Mouse (Mus musculus) right cerebral cortex, postnatal 25 days (tissue): Measurements from ENCODE around the gene Tspan31.
"Not testable (repeated sequence)": the region's sequence is repeated elsewhere in the genome, so short reads cannot be mapped to it uniquely, and the experiment has no call there.

Source experiments
- DNase-seq: peaks from one replicate; pipeline ENCODE4 v3.0.0; 2022

The Tspan31 gene

DNA sequence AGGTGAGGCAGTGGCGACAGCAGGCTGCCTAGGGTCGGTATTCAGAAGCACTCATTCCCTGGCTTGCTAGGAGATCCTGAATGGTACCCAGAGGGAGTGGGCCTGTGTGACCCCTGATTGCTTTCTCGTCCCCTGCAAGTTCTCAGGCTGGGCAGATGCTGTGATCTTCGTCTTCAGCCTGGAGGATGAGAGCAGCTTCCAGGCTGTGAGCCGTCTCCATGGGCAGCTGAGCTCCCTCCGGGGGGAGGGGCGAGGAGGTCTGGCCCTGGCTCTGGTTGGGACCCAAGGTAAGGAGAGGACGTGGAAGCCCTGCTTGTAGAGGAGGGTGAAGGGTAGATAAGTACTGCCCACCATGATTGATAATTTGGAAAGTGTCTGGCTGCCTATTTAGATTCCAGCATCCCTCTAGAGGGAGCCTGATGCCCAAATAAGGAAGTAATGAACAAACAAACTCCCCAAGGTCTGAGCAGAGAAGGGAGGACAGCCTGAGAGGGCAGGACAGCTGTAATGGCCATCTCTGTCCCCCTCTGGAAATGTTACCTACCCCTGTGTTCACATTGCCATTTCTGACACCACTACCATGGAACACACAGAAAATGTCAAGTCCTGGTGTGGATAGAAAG, 13.3 kb upstream of the Tspan31 start:
- no peak for DNase-seq

DNA sequence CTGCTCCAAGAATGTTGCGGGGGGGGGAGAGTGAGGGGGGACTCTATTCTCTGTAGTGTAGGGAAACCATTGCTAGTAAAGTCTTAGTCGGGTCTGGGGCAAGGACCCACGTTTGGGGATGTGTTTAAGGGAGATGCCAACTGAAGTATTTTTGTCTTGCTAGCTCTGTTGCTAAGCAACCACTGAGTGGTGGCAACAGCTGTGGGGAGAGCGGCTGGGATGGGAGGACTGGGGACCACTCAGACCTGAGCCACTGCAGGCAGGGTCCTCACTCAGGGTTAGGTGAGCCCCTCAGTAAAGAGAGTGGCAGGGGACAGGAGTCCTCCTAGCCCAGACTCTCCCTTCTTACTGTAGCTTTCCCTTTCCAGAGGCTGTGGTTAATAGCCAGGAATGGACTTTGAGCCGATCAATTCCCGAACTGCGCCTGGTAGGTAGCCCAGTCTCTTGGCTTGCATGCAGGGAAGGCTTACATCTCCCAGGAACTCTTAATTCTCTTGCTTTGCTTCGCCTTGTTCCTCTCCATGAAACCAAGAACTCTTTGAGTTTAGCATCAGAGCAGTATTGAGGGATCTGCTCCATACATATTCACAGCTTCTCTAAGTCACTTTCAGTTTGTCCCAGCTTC, 12.0 kb upstream of the Tspan31 start:
- no peak for DNase-seq

DNA sequence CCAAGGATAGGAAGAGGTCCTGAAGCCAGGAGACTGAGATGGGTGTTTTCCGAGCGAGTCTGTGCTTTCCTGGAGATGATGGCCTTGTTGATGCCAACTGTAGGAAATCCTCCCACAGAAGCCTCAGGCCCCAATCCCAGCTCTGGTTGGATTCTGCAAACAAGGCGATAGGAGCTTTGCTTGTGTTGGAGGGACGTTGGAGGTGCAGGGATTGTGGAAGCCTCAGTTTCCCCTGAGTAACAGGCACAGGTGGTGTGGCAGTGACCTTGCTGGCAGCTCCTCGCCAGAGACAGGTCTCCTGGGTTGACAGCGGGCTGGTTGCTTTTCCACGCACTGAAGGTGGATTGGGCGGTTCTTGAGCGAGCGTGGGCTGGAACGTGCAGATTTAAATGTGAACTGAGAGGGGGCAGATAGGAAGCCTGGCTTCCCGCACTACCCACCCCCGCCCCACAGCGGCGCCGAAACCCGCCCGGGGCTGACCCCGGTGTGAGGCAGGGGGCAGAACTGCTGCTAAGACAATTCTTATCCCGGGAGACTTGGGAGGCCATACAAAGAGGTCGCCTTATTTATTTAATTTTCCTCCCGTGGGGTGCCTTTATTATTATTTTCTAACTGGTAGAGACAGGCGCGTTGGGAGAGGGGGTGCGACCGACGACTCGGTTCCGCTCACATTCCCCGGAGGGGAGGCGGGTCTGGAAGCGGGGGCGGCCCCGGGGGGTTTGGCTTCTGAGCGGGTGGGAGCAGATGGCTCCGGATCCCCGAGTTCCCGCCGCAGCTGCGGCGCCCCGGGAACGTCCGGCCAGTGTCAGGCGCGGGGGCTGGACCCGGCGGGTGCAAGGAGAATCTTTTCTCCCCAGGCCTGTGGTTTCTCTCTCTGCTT, 11.1 kb upstream of the Tspan31 start:
- peak; percentile 70 for DNase-seq

DNA sequence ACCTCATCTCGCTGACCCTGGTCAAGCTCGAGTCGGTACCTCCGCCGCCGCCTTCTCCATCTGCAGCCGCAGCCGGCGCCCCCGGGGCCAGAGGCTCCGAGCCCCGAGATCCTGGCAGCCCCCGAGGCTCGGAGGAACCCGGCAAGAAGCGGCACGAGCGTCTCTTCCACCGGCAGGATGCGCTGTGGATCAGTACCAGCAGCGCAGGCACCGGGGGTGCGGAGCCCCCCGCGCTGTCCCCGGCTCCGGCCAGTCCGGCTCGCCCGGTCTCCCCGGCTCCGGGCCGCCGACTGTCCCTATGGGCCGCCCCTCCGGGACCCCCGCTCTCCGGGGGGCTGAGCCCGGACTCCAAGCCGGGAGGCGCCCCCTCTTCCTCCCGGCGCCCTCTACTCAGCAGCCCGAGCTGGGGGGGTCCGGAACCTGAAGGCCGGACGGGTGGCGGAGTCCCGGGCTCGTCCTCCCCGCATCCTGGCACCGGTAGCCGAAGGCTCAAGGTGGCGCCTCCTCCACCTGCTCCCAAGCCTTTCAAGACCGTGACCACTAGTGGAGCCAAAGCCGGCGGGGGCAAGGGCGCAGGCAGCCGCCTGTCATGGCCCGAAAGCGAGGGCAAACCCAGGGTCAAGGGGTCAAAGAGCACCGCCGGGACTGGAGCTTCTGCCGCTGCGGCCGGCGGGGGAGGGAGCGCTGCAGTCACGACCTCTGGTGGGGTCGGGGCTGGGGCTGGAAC, 9.8 kb upstream of the Tspan31 start:
- peak; percentile 54 for DNase-seq

DNA sequence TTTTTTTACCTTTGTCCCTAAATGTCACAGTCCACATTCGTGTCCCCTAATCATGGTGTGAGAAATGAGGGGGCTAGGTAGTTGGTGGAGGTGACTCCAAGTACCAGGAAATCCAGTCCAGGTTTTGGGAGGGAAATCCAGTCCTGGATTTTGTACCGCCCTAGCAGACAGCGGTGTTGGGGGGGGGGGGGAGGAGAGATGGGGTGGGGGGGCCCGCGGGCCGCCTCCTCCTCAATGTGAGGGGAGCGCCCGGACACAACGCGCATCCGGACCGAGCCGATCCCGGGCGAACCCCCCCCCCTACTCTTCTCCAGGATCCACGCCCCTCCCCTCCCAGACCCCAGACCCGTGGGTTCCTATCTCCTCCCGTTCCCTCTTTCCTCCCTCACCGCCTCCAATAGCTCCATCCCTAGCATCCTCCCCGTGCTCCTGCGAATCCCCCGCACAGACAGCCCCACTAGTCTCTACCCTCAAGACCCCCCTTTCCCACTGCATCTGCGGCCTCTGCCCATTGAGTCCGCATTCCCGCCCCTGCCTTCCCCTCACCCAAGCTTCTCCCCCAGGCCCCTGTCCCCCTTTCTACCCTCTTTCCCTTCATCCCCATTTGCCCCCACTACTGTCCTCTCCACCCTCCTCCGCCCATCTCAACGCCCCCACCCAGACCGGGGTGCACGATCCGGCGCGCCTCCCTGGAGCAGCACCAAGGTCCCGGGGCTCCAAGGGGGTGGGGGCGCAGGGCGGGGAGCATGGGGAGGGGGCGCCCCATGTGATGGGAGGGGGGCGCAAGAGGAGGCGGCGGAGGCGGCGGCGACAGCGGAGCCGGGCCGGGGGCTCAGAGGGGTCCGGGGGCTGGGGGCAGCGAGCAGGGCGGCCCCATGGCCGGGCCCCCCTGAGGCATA, 8.9 kb upstream of the Tspan31 start:
- DNase-seq: peak; percentile 60

DNA sequence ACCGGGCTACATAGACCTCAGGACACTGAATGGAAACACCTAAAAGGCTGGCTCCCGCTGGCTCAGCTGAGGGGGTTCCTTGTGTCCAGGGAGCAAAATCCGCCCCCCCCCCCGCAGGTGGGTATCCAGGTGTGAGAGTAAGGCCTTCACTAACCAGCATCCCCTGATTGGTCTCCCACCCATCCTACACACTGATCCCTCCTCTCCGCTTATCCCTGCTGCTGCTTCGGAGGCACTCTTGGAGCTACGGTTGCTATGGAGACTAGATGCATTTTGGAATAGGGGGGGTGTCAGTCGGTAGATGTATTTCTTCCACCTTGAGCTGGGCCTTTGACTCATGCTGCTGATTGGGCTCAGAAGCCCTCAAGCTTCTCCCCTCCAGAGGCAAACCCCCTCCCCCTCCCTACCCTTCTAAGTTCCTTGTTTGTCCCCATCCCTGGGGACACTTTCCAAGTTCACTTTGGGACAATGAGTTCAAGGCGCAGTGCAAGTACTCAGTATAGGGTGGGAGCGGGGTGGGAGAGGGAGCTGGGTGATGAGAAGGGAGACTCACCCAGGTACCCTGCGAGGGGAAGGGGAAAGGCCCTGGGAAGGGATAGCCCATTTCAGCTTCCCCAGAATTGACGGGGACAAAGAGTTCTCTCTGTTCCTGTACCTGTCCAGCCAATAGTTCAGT, 8.1 kb upstream of the Tspan31 start:
- DNase-seq: peak; percentile 61

DNA sequence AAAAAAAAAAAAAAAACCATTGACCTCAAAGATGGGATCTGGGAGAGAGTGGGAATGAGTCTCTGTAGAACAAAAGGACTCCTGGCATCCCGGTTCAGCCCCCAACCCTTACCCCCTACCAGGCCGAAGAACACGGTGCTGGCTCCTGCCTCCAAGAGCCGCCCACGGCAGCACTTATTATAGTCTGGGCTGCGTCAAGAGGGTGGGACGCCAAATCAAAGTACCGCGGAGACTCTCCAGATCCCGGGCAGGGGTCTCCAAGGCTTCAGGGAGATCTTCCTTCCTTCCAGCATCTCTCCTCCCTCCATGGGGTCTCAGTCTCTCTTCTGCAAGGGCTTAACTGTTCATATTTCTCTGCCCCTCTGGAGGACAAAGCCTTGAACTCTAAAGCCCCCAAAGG, 7.5 kb upstream of the Tspan31 start:
- DNase-seq: peak; percentile 50

DNA sequence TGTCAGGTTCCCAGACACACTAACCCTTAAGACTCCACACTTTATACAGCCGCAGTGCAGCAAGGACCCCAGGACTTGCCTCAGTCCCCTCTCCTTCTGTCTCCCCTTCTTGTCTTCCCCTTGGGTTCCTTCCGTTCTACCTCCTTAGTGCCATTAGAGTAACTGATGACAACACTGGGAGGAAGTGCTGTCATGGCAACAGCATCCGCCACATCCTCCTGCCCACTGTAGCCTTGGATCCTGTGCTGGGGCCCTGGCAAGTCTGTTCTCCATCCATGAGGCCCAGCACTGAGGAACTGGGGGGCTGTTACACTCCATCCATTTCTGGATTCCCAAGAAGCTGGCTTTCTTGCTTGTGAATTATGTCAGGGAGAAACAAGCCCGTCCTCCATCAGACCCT, 6.0 kb upstream of the Tspan31 start:
- no peak for DNase-seq

DNA sequence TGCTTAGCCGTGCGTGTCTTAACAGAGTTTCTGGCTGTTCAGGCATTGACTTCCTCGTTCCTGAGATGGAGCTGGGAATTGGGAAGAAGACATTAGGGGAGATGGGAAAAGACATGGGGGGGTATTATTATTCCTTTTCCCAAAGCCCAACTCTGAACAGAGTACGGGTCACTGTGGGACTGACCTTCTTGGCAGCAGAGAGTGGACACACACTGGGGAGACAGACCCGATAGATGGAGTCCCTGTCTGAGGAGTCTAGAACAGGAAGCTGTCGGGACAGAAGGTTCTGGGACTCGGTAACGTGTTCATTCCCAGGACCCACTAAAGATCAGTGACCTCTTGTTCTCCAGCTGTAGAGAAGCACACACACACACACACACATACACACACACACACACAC, 5.6 kb upstream of the Tspan31 start:
- DNase-seq: no peak

DNA sequence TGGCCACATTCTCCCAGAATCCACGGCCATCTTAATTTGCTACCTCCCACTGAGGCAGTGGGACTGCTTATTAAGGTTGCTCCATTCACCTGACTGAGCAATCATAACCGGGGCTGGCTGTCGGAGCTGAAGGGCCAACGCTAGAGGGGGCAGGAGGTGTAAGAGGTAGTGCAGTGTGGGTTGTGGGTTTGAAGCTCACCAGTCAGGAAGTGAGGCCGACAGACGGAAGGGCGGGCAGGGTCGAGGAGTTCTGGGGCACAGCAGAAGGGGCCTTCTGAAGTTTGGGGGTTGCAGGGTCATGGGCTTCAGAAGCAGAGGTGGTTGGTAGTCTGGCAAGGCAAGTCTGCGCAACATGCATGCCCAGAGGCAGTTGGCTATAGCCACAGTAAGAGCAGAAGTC, 5.0 kb upstream of the Tspan31 start, which contains the start of gene Agap2:
TSS of gene Agap2 (plus strand) at position 205 of the 400 bp plus-strand sequence.
- DNase-seq: no peak

DNA sequence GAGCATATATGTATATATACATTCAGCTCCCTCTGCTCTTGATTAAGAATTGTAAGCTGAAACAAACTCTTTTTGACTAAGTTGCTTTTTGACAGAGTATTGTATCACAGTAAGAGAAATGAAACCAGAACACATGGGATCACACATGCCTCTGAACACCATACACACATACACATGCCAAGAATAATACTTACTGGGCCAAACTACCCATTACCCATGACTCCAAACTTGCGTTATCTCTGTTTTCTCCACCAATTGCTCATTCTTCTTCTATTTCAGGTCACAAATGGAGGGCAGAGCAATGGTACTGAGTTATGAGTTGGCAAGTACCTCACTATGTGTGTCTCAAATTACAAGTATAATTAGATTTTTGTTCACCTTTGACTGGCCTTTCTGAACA, 3.9 kb upstream of the Tspan31 start:
- DNase-seq: no peak

DNA sequence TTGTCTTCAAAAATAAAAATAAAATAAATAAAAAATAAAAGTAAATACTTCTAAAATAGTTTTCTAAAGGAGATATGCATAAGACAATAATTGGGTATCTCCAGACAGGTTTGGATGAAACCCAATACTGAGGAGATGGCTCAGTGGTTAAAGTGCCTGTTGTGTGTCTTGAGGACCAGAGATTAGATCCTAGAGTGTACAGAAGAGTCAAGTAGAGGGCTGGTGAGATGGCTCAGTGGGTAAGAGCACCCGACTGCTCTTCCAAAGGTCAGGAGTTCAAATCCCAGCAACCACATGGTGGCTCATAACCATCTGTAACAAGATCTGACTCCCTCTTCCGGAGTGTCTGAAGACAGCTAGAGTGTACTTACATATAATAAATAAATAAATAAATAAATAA, 2.9 kb upstream of the Tspan31 start:
- DNase-seq: not testable (repeated sequence)

DNA sequence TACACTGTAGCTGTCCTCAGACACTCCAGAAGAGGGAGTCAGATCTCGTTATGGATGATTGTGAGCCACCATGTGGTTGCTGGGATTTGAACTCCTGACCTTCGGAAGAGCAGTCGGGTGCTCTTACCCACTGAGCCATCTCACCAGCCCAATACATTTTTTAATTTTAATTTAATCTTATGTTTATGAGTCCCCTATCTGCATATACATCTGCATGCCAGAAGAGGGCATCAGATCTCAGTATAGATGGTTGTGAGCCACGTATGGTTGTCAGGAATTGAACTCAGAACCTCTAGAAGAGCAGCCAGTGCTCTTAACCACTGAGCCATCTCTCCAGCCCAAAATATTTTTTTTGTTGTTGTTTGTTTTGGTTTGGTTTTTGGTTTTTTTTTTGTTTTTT, 2.2 kb upstream of the Tspan31 start:
- not testable (repeated sequence) for DNase-seq

DNA sequence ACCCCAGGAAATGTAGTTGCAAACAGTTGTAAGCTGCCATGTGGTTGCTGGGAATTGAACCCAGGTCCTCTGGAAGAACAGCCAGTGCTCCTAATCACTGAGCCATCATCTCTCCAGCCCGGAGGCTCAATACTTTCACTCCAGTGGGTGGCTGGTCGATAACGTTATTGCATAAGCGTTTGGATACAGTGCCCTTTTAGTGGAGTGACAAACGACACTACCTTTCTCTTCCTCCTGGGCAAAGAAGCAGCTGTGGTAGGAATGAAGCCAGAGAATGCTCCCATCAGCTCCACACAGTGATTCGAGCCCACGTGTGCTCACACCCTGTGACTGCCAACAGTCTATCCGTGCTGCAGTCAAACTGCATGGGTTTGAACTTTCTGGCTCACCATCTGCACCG, 1.1 kb upstream of the Tspan31 start:
- DNase-seq: no peak

DNA sequence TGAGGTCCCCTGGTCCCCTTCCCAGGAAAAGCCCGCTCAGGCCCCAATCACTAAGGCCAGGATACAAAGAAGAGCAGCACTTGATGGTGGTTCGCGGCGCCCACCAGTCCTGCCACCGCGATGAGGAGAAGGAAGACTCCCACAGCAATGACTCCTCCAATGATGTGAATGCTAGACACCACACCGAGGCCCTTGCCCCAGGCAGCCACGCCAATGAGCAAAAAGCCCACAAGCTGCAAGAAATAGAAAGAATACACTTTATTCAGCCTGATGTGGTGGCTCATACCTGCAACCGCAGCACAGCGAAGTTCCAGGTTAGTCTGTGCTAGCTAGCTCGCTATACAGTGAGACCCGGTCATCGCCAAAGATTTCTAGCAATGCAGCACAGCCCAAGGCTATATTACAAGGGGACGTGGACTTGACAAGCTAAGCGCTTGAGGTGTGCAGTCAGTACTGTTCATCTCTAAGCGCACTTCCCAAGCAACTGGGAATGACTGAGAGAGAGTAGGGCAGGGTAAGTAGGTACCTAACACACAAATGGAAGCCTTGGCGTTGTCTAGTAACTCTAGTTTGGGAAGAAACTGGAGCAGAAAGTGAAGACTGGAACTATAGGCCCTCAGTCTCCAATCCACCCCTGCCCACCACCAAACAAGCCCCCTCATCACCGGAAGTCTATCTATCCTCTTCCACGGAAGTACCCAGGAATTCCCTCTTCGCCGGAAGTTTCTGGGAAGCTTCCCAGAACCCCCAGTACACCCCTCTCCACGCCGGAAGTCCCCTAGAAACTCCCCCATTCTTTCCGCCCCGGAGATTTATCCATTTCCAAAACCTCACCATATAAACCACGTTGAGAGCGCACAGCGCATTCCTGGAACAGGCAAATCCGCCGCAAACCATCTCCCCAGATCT, 529 bp downstream of the Tspan31 start:
- no peak for DNase-seq

DNA sequence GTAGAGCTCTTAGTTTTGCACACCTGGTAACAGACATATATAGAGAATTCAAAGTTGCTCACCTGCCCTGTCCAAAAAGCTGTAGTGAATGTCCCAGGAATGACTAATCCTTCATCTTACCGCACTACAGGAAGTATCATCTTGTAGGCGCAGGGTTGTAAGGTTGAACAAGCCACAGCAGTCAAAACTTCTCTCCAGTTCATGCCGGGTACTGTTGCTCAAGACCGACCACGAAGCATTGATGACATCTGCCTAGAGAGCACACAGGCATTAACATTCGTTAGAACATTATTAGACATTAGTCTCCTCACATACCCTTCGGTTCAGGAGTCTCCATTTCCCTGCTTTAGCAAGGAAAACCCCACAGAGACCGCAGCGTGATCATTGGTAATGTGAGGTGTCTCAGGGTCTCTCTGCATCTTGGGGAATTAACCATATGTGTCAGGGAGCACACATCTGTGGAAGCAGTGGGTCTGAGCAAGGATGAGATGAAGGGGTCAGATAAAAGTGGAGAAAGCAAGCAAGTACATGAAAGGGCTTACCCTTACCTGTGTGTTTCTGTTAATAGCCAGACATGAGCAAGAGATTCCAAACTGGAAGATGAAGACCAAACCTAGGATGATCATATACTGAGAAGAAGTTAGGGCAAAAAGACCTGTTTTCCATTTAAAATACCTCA, 1.6 kb downstream of the Tspan31 start:
- no peak for DNase-seq

DNA sequence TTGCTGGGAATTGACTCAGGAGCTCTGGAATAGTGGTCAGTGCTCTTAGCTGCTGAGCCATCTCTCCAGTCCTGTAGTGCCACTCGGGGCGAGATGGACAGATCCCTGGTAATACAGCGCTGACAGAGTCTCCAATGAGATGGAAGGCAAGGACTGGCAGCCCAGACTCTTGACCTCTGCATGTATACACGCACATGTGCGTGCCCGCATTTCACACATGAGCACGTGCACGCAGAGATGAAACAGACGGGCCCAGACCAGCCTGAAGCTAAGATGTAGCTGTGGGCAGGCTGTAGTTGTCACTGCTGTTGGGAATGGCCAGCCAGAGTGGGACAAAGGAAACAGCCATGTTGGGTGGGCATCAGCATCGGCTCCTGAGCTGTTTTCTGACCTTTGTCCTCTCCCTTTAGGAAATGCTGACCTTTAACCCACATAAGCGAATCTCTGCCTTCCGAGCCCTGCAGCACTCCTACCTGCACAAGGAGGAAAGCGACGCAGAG, 3.5 kb downstream of the Tspan31 start:
- DNase-seq: no peak

DNA sequence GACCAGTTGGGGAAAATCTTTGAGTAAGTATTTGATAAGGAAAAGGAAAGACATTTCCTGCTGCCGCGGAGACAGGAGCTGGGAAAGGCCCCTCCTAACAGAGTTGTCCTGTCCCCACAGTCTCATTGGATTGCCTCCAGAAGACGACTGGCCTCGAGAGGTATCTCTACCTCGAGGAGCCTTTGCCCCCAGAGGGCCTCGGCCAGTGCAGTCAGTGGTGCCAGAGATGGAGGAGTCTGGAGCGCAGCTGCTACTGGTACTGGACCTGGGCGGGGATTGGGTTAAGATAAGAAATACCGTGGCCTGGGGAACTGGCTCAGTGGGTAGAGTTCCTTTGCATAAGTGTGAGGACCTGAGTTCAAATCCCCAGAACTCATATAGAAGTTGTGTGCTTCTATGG, 4.1 kb downstream of the Tspan31 start:
- no peak for DNase-seq
